Mouse (Mus musculus): ENCODE data around the gene F2rl2. TPM values are rescaled to one million over a fixed set of nuclear protein-coding genes. Genes with fewer than 3 reads are reported as not detected.

The F2rl2 gene
- polyA plus RNA-seq, 1 experiment, result 1.6 TPM

GRCm38 (mm10) chr13:95715356-95715755, 18.7 kb downstream of the F2rl2 start:
- TF ChIP-seq CTCF (IDR thresholded peaks at IDR 0.05; ENCODE audit: insufficient read depth, low read length), result no peak
- TF ChIP-seq POLR2A (IDR thresholded peaks at IDR 0.05; ENCODE audit: borderline replicate concordance, extremely low read depth, low read depth, low read length), result no peak
- DNase-seq, result no peak
- WGBS, result 62% methylated on average over 4 of the region's 4 CpGs
- peaks cover 2% of the 10 kb centered on the region; the same call in 1 of the 2 replicates for H3K4me1 ChIP-seq (ENCODE audit: control insufficient read depth, insufficient read depth, low read length)
- H3K4me3 ChIP-seq (replicated peaks; ENCODE audit: extremely low read depth, low read depth, low read length), result no peak overlapping the region

DNA sequence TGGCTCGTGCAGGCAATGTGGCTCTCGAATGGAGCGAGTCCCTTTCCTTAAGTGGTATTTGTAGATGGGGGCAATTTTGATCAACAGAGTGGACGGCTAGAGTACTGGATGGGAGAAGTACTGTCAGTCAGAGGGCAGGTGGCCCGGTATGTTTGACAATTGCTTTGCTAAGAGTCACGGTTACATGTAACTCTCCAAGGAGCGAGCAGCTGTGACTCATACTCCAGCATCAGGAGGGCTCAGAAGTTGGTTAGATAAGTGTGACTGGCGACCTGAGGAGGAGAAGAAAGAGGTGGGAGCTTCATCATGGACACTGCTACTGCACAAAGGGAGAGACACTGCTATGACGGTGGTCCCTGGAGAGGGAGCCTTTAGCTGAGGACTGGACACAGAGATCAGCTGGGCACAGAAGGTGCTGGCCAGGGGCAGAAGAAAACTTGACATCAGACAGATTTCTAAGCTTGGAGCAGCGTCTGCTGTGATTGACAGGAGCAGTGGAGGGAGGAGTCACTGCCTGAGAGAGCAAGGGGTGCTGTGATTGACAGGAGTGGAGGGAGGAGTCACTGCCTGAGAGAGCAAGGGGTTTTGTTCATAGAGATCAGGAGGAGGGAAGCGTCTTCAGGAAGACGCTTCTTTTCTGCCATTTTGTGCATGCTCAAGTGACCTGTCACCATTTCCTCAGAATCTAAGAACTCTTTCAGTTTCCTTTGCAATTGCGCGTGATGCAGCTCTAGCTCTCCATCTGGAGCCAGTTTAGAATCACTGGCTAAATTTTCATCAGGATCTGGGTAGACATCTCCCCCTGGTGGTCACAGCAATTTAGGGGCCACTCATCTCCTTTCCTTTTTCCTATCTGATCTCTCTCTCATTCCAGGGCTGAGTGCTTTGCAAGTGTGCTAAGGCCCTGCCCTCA, 22.9 kb downstream of the F2rl2 start:
- Histone ChIP-seq H3K4me3 (replicated peaks; ENCODE audit: extremely low read depth, low read depth, low read length) (peak overlapping the region; percentile 23), H3K4me1 (ENCODE audit: control insufficient read depth, insufficient read depth, low read length) (peaks cover 2% of the 10 kb centered on the region; the same call in 1 of the 2 replicates)
- TF ChIP-seq POLR2A (IDR thresholded peaks at IDR 0.05; ENCODE audit: borderline replicate concordance, extremely low read depth, low read depth, low read length) (no peak), CTCF (IDR thresholded peaks at IDR 0.05; ENCODE audit: insufficient read depth, low read length) (peak; percentile 31; the same call in 1 of the 2 replicates)
- WGBS, result 50% methylated on average over 14 of the region's 14 CpGs
- peak; percentile 57 for DNase-seq

DNA sequence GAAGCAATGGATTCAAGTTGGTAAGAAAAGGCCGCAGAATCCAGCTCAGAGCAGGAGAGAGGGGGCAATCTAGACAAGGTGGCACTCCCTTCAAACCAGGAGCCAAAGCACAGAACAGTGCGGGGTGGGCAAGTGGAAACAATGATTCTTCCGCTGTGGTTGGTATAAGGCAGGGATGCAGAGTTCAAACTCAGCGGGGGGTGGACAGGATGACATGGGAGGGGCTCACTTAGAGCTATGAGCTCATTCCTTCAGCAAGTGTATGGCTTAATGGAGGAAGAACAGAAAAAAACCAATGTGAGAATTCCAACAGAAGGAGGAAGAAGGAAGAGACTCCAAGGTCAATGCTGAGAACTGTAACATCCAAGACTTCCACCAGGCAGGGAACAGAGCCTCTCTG, 33.8 kb downstream of the F2rl2 start:
- DNase-seq, result no peak
- Histone ChIP-seq H3K4me1 (ENCODE audit: control insufficient read depth, insufficient read depth, low read length) (no peaks in the 10 kb centered on the region), H3K4me3 (replicated peaks; ENCODE audit: extremely low read depth, low read depth, low read length) (no peak overlapping the region)
- TF ChIP-seq POLR2A (IDR thresholded peaks at IDR 0.05; ENCODE audit: borderline replicate concordance, extremely low read depth, low read depth, low read length), result no peak
- no peak for TF ChIP-seq CTCF (IDR thresholded peaks at IDR 0.05; ENCODE audit: insufficient read depth, low read length)
- WGBS, result 82% methylated on average over 4 of the region's 4 CpGs

DNA sequence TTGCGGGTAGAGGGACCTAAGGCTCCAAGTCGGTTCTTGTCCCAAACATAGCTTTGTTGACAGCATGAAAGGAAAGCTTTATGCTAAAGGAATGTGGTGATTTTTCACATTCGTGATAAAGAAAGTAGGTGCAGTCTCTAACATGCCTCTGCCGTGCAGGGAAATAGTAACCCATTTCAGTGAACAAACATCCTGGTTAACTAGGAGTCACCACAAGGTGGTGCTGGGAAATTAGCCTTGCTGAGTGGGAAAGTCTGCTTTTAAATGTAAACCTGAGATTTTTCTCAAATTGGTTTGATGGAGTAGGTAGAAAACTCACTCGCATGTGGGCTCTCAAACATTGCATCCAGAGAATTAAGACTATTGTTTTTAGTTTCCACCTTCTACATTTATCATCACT, 43.0 kb downstream of the F2rl2 start:
- no peak for TF ChIP-seq POLR2A (IDR thresholded peaks at IDR 0.05; ENCODE audit: borderline replicate concordance, extremely low read depth, low read depth, low read length)
- TF ChIP-seq CTCF (IDR thresholded peaks at IDR 0.05; ENCODE audit: insufficient read depth, low read length), result 0 out of 2 replicates have a peak, but pooled peaks have one; percentile 1

DNA sequence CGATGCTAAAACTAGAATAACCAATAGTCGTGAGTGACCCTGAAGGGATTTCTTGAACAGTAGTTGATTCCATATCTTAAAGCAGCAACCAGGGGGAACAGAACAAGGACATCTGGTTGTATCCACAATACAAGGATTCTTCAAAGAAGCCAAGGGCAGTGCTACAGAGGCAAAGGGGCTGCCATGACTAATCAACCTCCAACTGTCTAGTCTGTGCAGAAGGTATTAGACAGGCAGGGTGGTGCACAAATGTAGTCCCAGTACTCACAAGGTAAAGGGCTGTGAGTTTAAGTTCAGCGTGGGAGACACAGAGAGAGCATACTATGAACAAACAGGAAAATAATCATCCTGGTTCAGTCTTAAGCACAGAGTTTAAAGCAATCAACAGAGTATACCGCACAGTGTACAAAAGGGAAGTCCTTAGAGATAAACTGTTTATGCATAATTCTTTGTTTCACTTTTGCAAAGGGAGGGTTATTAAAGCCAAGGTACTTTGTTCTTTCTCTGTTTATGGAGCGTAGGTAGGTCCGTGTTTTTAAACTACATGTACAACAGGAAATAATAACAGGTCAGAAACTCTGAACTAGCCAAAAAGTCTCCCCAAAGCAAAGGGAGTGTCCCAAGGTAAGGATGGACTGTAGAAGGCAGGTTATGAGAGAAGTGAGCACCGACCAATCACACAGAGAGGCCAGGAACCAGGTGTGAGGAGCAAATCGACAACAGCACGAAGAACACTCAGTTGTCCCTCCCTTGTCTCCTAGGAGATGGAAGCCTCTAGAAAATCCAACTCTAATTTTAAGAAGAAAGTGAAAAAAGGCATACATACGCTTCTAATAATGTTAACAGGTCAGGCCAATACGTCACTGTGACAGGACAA, 45.4 kb downstream of the F2rl2 start:
- no peak for TF ChIP-seq POLR2A (IDR thresholded peaks at IDR 0.05; ENCODE audit: borderline replicate concordance, extremely low read depth, low read depth, low read length)
- no peak for TF ChIP-seq CTCF (IDR thresholded peaks at IDR 0.05; ENCODE audit: insufficient read depth, low read length)
- no peak for DNase-seq
- 59% methylated on average over 11 of the region's 11 CpGs for WGBS
- Histone ChIP-seq H3K4me1 (ENCODE audit: control insufficient read depth, insufficient read depth, low read length) (peaks cover 11% of the 10 kb centered on the region), H3K4me3 (replicated peaks; ENCODE audit: extremely low read depth, low read depth, low read length) (no peak overlapping the region)

More for the DNA sequence above, 43.0 kb downstream of the F2rl2 start:
- WGBS, result 69% methylated on average over 5 of the region's 5 CpGs
- DNase-seq, result no peak
- no peak overlapping the region for H3K4me3 ChIP-seq (replicated peaks; ENCODE audit: extremely low read depth, low read depth, low read length)
- H3K4me1 ChIP-seq (ENCODE audit: control insufficient read depth, insufficient read depth, low read length), result peaks cover 9% of the 10 kb centered on the region

- 60% methylated on average over 9 of the region's 9 CpGs for WGBS
- Histone ChIP-seq H3K4me3 (replicated peaks; ENCODE audit: extremely low read depth, low read depth, low read length) (no peak overlapping the region), H3K4me1 (ENCODE audit: control insufficient read depth, insufficient read depth, low read length) (peaks cover 11% of the 10 kb centered on the region)
- no peak for DNase-seq
- TF ChIP-seq POLR2A (IDR thresholded peaks at IDR 0.05; ENCODE audit: borderline replicate concordance, extremely low read depth, low read depth, low read length), result no peak
- no peak for TF ChIP-seq CTCF (IDR thresholded peaks at IDR 0.05; ENCODE audit: insufficient read depth, low read length)
Observed at GRCm38 (mm10) chr13:95742881-95743466, 46.3 kb downstream of the F2rl2 start.

- WGBS, result 52% methylated on average over 4 of the region's 4 CpGs
- TF ChIP-seq POLR2A (IDR thresholded peaks at IDR 0.05; ENCODE audit: borderline replicate concordance, extremely low read depth, low read depth, low read length) (no peak), CTCF (IDR thresholded peaks at IDR 0.05; ENCODE audit: insufficient read depth, low read length) (no peak)
Observed at GRCm38 (mm10) chr13:95745451-95745850, 48.8 kb downstream of the F2rl2 start.

GRCm38 (mm10) chr13:95746509-95746908, 49.9 kb downstream of the F2rl2 start:
- H3K4me1 ChIP-seq (ENCODE audit: control insufficient read depth, insufficient read depth, low read length), result peaks cover 11% of the 10 kb centered on the region
- peak; percentile 46 for DNase-seq
- TF ChIP-seq POLR2A (IDR thresholded peaks at IDR 0.05; ENCODE audit: borderline replicate concordance, extremely low read depth, low read depth, low read length) (no peak), CTCF (IDR thresholded peaks at IDR 0.05; ENCODE audit: insufficient read depth, low read length) (peak; percentile 57)
- no peak overlapping the region for H3K4me3 ChIP-seq (replicated peaks; ENCODE audit: extremely low read depth, low read depth, low read length)
- WGBS, result 7% methylated on average over 6 of the region's 6 CpGs

More at GRCm38 (mm10) chr13:95745451-95745850, 48.8 kb downstream of the F2rl2 start:
- Histone ChIP-seq H3K4me1 (ENCODE audit: control insufficient read depth, insufficient read depth, low read length) (peaks cover 11% of the 10 kb centered on the region), H3K4me3 (replicated peaks; ENCODE audit: extremely low read depth, low read depth, low read length) (no peak overlapping the region)
- DNase-seq, result no peak

GRCm38 (mm10) chr13:95747101-95747500, 50.4 kb downstream of the F2rl2 start:
- TF ChIP-seq CTCF (IDR thresholded peaks at IDR 0.05; ENCODE audit: insufficient read depth, low read length), result no peak
- no peak for TF ChIP-seq POLR2A (IDR thresholded peaks at IDR 0.05; ENCODE audit: borderline replicate concordance, extremely low read depth, low read depth, low read length)
- Histone ChIP-seq H3K4me1 (ENCODE audit: control insufficient read depth, insufficient read depth, low read length) (peaks cover 8% of the 10 kb centered on the region), H3K4me3 (replicated peaks; ENCODE audit: extremely low read depth, low read depth, low read length) (no peak overlapping the region)
- no peak for DNase-seq
- 80% methylated on average over 7 of the region's 7 CpGs for WGBS

Measured in lung, adult 2 months (tissue).